Mouse (Mus musculus) WW6 (cell line): Measurements from ENCODE around the gene Inpp5b.
"Not testable (repeated sequence)": the region's sequence is repeated elsewhere in the genome, so short reads cannot be mapped to it uniquely, and the experiment has no call there.

Experiments used
- DNase-seq: peaks from one replicate; pipeline ENCODE4 v3.0.0-alpha.2; 2013; ENCODE audit warnings: low read depth, low spot score

The Inpp5b gene

GRCm38 (mm10) chr4:124709961-124710446 is 31.6 kb upstream of the Inpp5b start:
- no peak for DNase-seq

DNA sequence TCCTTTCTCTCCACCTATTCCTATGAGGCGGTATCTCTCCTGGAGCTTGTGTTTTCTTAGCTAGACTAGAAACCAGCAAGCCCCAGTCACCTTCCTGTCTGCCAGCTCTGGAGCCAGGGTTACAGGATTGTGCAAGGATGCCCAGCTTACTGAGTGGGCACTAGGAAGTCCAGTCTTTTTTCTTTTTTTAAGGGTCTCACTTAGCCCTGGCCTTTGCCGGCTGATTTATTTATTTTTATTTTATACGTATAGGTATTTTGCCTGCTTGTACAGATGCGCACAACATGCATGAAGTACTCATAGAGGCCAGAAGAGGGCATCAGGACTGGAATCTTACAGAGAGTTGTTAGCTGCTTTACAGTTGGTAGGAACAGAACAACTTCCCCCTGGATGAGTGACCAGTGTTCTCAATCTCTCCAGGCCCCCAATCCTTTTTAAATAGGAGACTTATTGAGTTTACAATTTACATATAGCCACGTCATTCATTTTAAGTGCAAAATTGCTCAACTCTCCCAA is 30.8 kb upstream of the Inpp5b start:
- DNase-seq = no peak

DNA sequence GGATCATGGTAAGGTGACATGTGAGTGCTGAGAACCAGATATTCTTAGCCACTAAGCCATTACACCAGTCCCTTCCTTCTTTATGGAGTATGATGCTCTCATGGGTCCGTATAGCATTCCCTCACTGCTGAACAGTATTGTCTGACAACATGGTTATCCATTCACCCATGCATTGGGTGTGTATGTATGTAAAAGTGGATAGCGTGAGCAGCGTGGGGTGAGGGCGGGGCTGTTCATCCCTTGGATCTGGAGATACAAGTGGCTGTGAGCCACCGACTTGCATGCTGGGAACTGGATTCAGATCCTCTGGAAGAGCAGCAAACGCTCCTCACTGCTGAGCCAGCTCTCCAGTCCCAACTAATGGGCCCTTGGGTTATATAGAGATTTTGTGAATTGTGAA is 29.0 kb upstream of the Inpp5b start:
- DNase-seq = no peak

DNA sequence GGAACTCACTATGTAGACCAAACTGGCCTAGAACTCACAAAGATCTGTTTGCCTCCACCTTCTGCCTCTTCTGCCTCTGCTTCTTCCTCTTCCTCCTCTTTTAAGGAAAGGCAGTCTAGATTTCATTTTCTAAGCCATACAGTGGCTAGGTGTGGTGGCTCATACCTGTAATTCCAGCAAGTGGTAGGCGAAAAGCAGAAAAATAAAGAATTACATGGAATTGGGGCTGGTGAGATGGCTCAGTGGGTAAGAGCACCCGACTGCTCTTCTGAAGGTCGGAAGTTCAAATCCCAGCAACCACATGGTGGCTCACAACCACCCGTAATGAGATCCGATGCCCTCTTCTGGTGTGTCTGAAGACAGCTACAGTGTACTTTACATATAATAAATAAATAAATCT is 27.8 kb upstream of the Inpp5b start:
- not testable (repeated sequence) for DNase-seq

DNA sequence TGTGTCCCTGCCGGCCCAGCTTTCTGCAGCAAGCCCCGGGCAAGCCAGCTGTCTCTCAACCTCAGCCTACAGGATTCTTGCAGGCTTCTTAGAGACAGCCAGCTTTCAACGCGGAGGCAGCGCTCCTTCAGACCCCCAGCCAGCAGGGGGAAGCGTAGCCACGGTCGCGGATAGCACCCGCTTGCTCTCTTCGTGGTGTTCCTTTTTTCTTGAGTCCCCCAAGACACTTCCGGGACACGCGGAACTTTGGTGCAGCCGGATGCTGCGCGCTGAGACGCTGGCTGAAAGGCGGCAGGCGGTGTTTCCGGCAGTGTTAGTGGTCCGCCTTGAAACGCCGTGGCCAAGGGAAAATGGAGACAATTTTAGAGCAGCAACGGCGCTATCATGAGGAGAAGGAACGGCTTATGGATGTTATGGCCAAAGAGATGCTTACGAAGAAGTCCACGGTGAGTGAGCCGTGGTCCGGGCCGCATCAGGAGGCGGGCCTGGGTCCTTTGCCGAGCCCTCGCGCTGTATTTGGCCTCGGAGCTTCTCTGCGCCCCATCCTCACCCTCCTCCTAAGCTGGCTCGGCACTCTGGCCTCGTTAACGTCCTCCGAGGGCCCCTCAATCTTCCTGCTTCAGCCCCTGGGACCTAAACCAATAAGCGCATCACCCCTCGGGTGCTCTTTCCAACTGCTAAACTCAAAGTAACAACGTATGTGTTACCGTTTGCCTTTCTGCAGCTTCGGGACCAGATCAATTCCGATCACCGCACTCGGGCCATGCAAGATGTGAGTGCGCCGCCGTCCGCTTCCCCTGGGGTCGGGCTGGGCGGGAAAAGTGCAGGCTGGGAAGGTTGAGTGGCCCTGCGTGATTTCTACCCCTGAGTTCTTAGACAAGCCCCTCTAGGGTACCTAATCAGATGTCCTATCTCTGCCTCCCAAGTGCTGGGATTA is 26.8 kb upstream of the Inpp5b start, which contains the start of gene Sf3a3:
Gene Sf3a3 (plus strand): TSS at position 232 of the 937 bp plus-strand sequence.
- DNase-seq = peak; percentile 88

- DNase-seq = no peak
Observed at GRCm38 (mm10) chr4:124719101-124719500, 22.5 kb upstream of the Inpp5b start.

DNA sequence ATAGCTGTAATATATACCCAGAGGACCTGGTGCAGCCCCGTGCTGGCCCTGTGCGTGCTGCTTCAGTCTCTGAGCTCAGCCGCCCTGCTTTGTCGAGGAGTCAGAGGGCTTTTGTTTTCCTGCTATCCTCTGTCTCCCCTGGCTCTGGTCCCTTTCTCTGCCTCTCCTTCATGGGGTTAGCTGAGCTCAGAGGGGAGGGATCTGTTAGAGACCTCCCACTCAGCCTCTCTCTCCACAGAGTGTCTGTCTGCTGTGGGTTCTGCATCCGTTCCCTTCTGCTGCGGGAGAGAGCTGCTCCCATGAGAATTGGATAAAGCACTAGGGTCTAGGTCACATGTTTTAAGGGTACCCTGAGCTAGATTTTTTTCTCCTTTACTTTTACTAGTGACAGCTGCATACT is 15.5 kb upstream of the Inpp5b start:
- DNase-seq = no peak

DNA sequence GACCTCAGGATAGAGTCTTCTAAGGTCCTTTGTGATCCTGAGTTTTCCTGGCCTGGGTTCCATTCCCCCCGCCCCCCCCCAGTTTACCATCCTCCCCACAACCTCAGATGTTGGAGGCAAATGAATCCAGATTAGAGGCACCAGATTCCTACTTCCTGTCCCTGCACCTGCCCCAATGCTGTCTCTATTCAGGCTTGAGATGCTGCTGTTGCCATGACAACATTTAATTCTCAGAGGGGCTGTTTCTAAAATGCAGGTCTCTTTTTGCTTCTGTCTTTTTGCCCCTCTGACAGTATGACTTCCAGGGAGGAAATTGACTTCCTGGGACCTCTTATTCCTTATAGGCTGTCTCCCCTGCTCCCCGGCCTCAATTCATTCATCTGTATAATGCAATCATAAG is 4.7 kb upstream of the Inpp5b start:
- DNase-seq = no peak

DNA sequence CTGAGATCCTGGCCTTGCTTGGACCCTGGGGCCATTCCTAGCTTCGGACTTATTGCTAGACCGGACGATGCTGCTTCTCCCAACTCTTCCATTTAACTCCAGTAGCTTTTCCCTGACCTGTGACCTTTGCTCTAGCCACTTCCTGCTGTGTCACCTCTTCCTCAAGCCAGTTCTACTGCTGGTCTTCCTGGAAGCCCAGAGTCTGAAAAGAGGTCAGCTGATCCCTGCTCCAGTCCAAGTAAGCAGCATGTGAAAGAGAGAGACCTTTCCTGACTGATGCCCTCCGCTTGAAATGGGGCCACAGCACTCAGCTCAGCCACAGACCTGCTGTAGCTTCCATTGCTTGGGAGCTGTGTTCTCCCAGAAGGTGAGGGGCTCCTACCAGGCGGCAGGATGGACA is 4.2 kb upstream of the Inpp5b start:
- DNase-seq = no peak

DNA sequence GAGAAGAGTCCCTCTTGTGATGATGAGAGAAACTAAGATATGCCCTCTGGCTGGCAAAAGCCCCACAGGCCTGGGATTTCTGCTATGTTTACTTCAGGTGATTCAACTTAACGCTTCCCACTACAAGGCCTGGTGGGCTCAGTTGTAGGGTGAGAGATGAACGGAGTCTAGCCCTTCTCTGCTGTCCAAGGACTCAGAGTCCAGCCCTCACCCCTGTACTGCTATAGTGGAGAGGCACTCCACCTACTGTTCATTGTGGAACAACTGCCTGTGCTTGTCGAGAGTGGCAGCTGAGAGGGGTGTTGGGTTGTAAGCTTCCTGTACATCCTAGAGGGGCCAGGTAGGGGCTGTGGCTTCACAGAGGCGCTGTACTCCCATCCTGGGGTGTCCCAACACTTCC is 3.6 kb upstream of the Inpp5b start:
- DNase-seq = no peak

DNA sequence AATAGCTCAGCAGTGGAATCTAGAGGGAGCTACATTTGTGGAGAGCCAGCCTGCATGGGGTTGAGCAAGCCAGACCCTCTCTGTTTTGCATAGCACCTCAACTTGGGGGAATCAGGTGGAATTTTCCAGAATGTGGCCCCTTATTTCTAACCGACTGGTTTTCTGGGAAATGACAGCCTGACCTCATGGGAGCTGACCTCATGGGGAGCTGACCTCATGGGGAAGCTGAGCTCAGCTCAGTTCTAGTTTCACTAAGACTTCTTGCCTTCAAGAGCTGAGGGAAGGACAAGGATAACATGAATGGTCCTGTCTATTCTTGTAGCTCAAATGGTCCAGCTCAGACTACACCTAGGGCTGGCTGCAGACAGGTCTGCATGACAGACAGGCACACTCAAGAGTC is 2.9 kb upstream of the Inpp5b start:
- DNase-seq = no peak

GRCm38 (mm10) chr4:124742839-124743238 is 1.2 kb downstream of the Inpp5b start:
- no peak for DNase-seq

DNA sequence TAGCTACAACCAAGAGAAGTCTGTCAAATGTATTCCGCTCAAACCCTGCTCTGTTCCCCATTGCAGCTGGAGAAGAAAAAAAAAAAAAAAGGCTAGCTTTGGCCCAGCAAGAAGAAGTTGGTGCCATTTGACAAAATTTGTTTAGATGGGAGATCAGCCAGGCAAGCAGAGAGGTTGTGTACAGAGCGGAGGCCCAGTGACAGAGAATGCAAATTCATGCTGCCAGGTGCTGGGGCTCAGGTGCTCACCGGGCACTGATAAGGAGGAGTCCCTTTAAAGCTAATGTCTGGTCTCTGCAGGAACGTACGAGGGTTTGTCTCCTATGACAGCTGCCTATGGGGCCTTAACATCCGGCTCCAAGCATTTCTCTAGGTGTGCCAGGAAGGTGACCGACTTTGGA is 4.9 kb downstream of the Inpp5b start:
- DNase-seq = no peak

- DNase-seq = no peak
Observed at GRCm38 (mm10) chr4:124747851-124748250, 6.2 kb downstream of the Inpp5b start.

GRCm38 (mm10) chr4:124751300-124752250 is 9.9 kb downstream of the Inpp5b start:
- peak; percentile 92 for DNase-seq

DNA sequence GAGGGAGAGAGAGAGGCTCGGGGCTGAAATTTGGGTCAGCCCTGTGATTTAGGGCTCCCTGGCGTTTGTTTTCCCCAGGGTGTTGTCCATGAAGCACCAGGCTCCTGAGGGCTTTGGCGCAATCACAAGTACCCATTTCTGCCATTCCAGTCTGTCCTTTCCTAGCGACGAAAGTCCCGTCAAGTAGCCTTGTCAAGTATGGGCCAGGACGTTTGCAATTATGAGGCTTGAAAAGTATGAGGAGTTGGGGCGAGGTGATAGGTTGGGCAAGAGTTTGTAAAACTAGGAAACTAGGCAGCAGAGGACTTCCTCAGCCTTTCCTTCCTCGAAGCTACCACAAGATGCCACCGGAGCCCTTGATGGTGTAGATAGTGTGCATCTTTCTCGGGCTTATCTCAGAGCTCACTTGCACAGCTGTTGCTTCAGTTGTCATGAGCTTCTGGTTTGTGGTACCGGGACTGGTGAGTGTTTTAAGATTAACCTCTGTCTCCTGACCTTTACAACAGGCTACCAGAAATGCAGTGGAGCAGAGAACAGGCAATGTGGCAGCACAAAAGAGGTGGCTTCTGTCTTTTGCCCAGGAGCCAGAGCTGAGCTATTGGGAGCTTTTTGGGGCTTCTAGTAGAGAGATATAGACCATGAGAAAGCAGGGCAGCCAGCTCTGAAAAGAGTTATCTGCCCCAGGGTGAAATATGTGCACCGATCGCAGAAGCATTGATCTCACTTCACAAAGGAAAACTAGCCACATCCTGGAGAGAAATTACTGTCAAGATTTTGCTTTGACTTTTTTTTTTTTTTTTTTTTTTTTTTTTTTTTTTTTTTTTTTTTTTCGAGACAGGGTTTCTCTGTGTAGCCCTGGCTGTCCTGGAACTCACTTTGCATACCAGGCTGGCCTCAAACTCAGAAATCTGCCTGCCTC is 10.9 kb downstream of the Inpp5b start:
- DNase-seq = no peak

DNA sequence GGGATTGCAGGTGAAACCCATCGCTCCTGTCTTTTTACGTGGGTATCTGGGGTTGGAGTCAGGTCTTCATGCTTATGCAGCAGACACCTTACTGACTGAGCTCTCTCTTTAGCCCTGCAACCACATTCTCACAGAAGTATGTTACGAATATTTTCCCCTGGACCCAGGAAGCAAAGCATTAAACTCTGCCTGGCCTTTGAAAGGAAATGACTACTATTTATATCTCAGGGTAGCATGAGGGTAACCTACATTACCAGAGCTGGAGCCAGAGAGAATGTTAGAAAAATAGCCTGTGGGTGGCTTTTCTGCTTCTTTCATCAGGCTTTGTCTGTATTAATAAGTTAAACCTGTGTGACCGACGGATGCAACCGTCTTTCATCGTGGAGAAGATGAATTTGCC is 13.9 kb downstream of the Inpp5b start:
- no peak for DNase-seq

- DNase-seq = no peak
Observed at GRCm38 (mm10) chr4:124759305-124759811, 17.7 kb downstream of the Inpp5b start.

- DNase-seq = no peak
Observed at GRCm38 (mm10) chr4:124761201-124761600, 19.6 kb downstream of the Inpp5b start.

DNA sequence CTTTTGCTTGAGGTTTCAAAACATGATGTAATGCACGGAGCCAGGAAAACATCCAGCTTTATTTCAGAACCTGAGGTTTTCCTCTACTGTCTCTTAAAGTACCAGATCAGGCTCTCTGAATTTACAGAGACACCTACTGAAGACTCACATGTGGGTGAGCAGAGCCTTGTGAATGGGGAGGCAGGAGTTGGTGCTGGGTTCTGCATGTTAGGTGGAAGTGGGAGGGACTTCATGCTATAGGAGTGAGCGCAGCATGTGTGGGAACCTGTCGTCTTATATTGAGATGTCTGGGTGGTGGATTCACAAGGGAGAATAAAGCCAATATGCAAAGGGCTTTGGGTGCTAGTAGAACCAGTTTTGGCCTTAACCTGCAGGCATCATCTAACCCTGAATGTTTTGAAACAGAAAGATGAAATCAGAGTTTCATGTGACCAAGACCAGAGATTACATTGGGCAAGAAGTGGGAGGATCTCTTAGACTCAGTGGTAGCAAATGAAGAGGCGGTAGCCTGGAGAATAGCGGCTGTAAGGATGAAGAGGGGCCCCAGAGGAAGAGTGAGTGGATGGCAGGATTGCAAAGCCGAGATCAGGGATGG is 21.3 kb downstream of the Inpp5b start:
- DNase-seq = no peak
